Mouse (Mus musculus): ENCODE data around the gene Mmp8. TPM values are rescaled to one million over a fixed set of nuclear protein-coding genes. Genes with fewer than 3 reads are reported as not detected.

Gene Mmp8
- polyA plus RNA-seq, 1 experiment from 2014 or later, result 0.23 TPM

GRCm38 (mm10) chr9:7551943-7552342 is 6.3 kb upstream of the Mmp8 start:
- DNase-seq (ENCODE audit: low spot score), result no peak
- H3K9ac ChIP-seq (ENCODE audit: low read length), result no peak overlapping the region
- no peaks in the 10 kb centered on the region for H3K27me3 ChIP-seq (replicated peaks; ENCODE audit: control insufficient read depth, insufficient read depth, low read length)
- H3K36me3 ChIP-seq (ENCODE audit: control insufficient read depth, insufficient read depth, low read length), result no peaks in the 10 kb centered on the region
- no peak overlapping the region for H3K27ac ChIP-seq (ENCODE audit: low read depth)
- ATAC-seq (replicated peaks; ENCODE audit: low FRiP score, low TSS enrichment, low read depth), result no peak
- H3K9me3 ChIP-seq (ENCODE audit: control insufficient read depth, low read length), result no peaks in the 10 kb centered on the region
- H3K4me1 ChIP-seq (replicated peaks; ENCODE audit: control insufficient read depth, insufficient read depth, low read length), result no peaks in the 10 kb centered on the region
- H3K4me2 ChIP-seq (ENCODE audit: low read length), result no peak overlapping the region
- H3K4me3 ChIP-seq (ENCODE audit: low read depth, low read length), result no peak overlapping the region

- Histone ChIP-seq H3K36me3 (ENCODE audit: control insufficient read depth, insufficient read depth, low read length) (no peaks in the 10 kb centered on the region), H3K9me3 (ENCODE audit: control insufficient read depth, low read length) (no peaks in the 10 kb centered on the region), H3K4me3 (ENCODE audit: low read depth, low read length) (no peak overlapping the region), H3K9ac (ENCODE audit: low read length) (no peak overlapping the region), H3K4me2 (ENCODE audit: low read length) (no peak overlapping the region), H3K27ac (ENCODE audit: low read depth) (no peak overlapping the region), H3K27me3 (replicated peaks; ENCODE audit: control insufficient read depth, insufficient read depth, low read length) (no peaks in the 10 kb centered on the region), H3K4me1 (replicated peaks; ENCODE audit: control insufficient read depth, insufficient read depth, low read length) (0 out of 2 replicates have a peak, but pooled peaks cover under 1% of the 10 kb centered on the region)
- ATAC-seq (replicated peaks; ENCODE audit: low FRiP score, low TSS enrichment, low read depth) (no peak), DNase-seq (ENCODE audit: low spot score) (no peak)
- WGBS, result 83% methylated on average over 3 of the region's 3 CpGs
Measured at GRCm38 (mm10) chr9:7553536-7553935, 4.7 kb upstream of the Mmp8 start.

- Histone ChIP-seq H3K27ac (ENCODE audit: low read depth) (no peak overlapping the region), H3K27me3 (replicated peaks; ENCODE audit: control insufficient read depth, insufficient read depth, low read length) (no peaks in the 10 kb centered on the region), H3K4me2 (ENCODE audit: low read length) (no peak overlapping the region), H3K4me3 (ENCODE audit: low read depth, low read length) (no peak overlapping the region), H3K9ac (ENCODE audit: low read length) (no peak overlapping the region), H3K36me3 (ENCODE audit: control insufficient read depth, insufficient read depth, low read length) (no peaks in the 10 kb centered on the region), H3K4me1 (replicated peaks; ENCODE audit: control insufficient read depth, insufficient read depth, low read length) (0 out of 2 replicates have a peak, but pooled peaks cover 3% of the 10 kb centered on the region), H3K9me3 (ENCODE audit: control insufficient read depth, low read length) (no peaks in the 10 kb centered on the region)
- WGBS, result 45% methylated on average over 3 of the region's 3 CpGs
- no peak for ATAC-seq (replicated peaks; ENCODE audit: low FRiP score, low TSS enrichment, low read depth)
- DNase-seq (ENCODE audit: low spot score), result no peak
Measured at GRCm38 (mm10) chr9:7554382-7554781, 3.9 kb upstream of the Mmp8 start.

GRCm38 (mm10) chr9:7560026-7560425 is 1.8 kb downstream of the Mmp8 start:
- WGBS, result 70% methylated on average over 4 of the region's 4 CpGs
- no peak overlapping the region for H3K27ac ChIP-seq (ENCODE audit: low read depth)
- DNase-seq (ENCODE audit: low spot score), result no peak

GRCm38 (mm10) chr9:7567376-7567775 is 9.1 kb downstream of the Mmp8 start:
- Histone ChIP-seq H3K9ac (ENCODE audit: low read length) (no peak overlapping the region), H3K27ac (ENCODE audit: low read depth) (no peak overlapping the region), H3K9me3 (ENCODE audit: control insufficient read depth, low read length) (no peaks in the 10 kb centered on the region), H3K27me3 (replicated peaks; ENCODE audit: control insufficient read depth, insufficient read depth, low read length) (no peaks in the 10 kb centered on the region), H3K4me3 (ENCODE audit: low read depth, low read length) (no peak overlapping the region), H3K4me1 (replicated peaks; ENCODE audit: control insufficient read depth, insufficient read depth, low read length) (no peaks in the 10 kb centered on the region), H3K4me2 (ENCODE audit: low read length) (no peak overlapping the region), H3K36me3 (ENCODE audit: control insufficient read depth, insufficient read depth, low read length) (no peaks in the 10 kb centered on the region)
- no peak for ATAC-seq (replicated peaks; ENCODE audit: low FRiP score, low TSS enrichment, low read depth)
- 68% methylated on average over 7 of the region's 7 CpGs for WGBS
- no peak for DNase-seq (ENCODE audit: low spot score)

More at GRCm38 (mm10) chr9:7560026-7560425, 1.8 kb downstream of the Mmp8 start:
- Histone ChIP-seq H3K4me3 (ENCODE audit: low read depth, low read length) (no peak overlapping the region), H3K4me2 (ENCODE audit: low read length) (no peak overlapping the region), H3K27me3 (replicated peaks; ENCODE audit: control insufficient read depth, insufficient read depth, low read length) (no peaks in the 10 kb centered on the region), H3K36me3 (ENCODE audit: control insufficient read depth, insufficient read depth, low read length) (no peaks in the 10 kb centered on the region), H3K4me1 (replicated peaks; ENCODE audit: control insufficient read depth, insufficient read depth, low read length) (0 out of 2 replicates have a peak, but pooled peaks cover 3% of the 10 kb centered on the region), H3K9me3 (ENCODE audit: control insufficient read depth, low read length) (no peaks in the 10 kb centered on the region), H3K9ac (ENCODE audit: low read length) (no peak overlapping the region)
- ATAC-seq (replicated peaks; ENCODE audit: low FRiP score, low TSS enrichment, low read depth), result no peak

- Histone ChIP-seq H3K27ac (ENCODE audit: low read depth) (no peak overlapping the region), H3K36me3 (ENCODE audit: control insufficient read depth, insufficient read depth, low read length) (no peaks in the 10 kb centered on the region), H3K4me1 (replicated peaks; ENCODE audit: control insufficient read depth, insufficient read depth, low read length) (no peaks in the 10 kb centered on the region; the same call in 1 of the 2 replicates), H3K4me2 (ENCODE audit: low read length) (no peak overlapping the region), H3K9me3 (ENCODE audit: control insufficient read depth, low read length) (no peaks in the 10 kb centered on the region), H3K9ac (ENCODE audit: low read length) (no peak overlapping the region), H3K27me3 (replicated peaks; ENCODE audit: control insufficient read depth, insufficient read depth, low read length) (no peaks in the 10 kb centered on the region), H3K4me3 (ENCODE audit: low read depth, low read length) (no peak overlapping the region)
- WGBS, result 50% methylated on average over 2 of the region's 2 CpGs
- DNase-seq (ENCODE audit: low spot score), result no peak
- ATAC-seq (replicated peaks; ENCODE audit: low FRiP score, low TSS enrichment, low read depth), result no peak
Measured at GRCm38 (mm10) chr9:7567923-7568322, 9.7 kb downstream of the Mmp8 start.

- H3K36me3 ChIP-seq (ENCODE audit: control insufficient read depth, insufficient read depth, low read length), result no peaks in the 10 kb centered on the region
- no peak overlapping the region for H3K27ac ChIP-seq (ENCODE audit: low read depth)
- no peaks in the 10 kb centered on the region; the same call in 1 of the 2 replicates for H3K4me1 ChIP-seq (replicated peaks; ENCODE audit: control insufficient read depth, insufficient read depth, low read length)
- H3K27me3 ChIP-seq (replicated peaks; ENCODE audit: control insufficient read depth, insufficient read depth, low read length), result no peaks in the 10 kb centered on the region
- H3K4me3 ChIP-seq (ENCODE audit: low read depth, low read length), result no peak overlapping the region
- no peak overlapping the region for H3K4me2 ChIP-seq (ENCODE audit: low read length)
- H3K9me3 ChIP-seq (ENCODE audit: control insufficient read depth, low read length), result no peaks in the 10 kb centered on the region
- DNase-seq (ENCODE audit: low spot score), result no peak
- WGBS, result 76% methylated on average over 1 of the region's 1 CpGs
- ATAC-seq (replicated peaks; ENCODE audit: low FRiP score, low TSS enrichment, low read depth), result no peak
- no peak overlapping the region for H3K9ac ChIP-seq (ENCODE audit: low read length)
Measured at GRCm38 (mm10) chr9:7570485-7570884, 12.2 kb downstream of the Mmp8 start.

GRCm38 (mm10) chr9:7571162-7571561 is 12.9 kb downstream of the Mmp8 start, which contains the start of gene Mmp27:
Gene Mmp27 (plus strand): TSS chr9:7571396.
- Histone ChIP-seq H3K9ac (ENCODE audit: low read length) (no peak within 1 kb of the TSS), H3K4me2 (ENCODE audit: low read length) (no peak within 1 kb of the TSS), H3K27ac (ENCODE audit: low read depth) (no peak within 1 kb of the TSS), H3K36me3 (ENCODE audit: control insufficient read depth, insufficient read depth, low read length) (no peaks in the 10 kb centered on the region), H3K27me3 (replicated peaks; ENCODE audit: control insufficient read depth, insufficient read depth, low read length) (no peaks in the 10 kb centered on the region), H3K4me3 (ENCODE audit: low read depth, low read length) (no peak within 1 kb of the TSS), H3K9me3 (ENCODE audit: control insufficient read depth, low read length) (no peaks in the 10 kb centered on the region), H3K4me1 (replicated peaks; ENCODE audit: control insufficient read depth, insufficient read depth, low read length) (no peaks in the 10 kb centered on the region; the same call in 1 of the 2 replicates)
- DNase-seq (ENCODE audit: low spot score), result no peak
- WGBS, result 59% methylated on average over 4 of the region's 4 CpGs
- ATAC-seq (replicated peaks; ENCODE audit: low FRiP score, low TSS enrichment, low read depth), result no peak

GRCm38 (mm10) chr9:7572188-7572587 is 13.9 kb downstream of the Mmp8 start:
- ATAC-seq (replicated peaks; ENCODE audit: low FRiP score, low TSS enrichment, low read depth), result no peak
- Histone ChIP-seq H3K36me3 (ENCODE audit: control insufficient read depth, insufficient read depth, low read length) (no peaks in the 10 kb centered on the region), H3K9me3 (ENCODE audit: control insufficient read depth, low read length) (no peaks in the 10 kb centered on the region), H3K27me3 (replicated peaks; ENCODE audit: control insufficient read depth, insufficient read depth, low read length) (no peaks in the 10 kb centered on the region), H3K4me3 (ENCODE audit: low read depth, low read length) (no peak overlapping the region), H3K27ac (ENCODE audit: low read depth) (no peak overlapping the region), H3K9ac (ENCODE audit: low read length) (no peak overlapping the region), H3K4me2 (ENCODE audit: low read length) (no peak overlapping the region), H3K4me1 (replicated peaks; ENCODE audit: control insufficient read depth, insufficient read depth, low read length) (no peaks in the 10 kb centered on the region; the same call in 1 of the 2 replicates)
- no peak for DNase-seq (ENCODE audit: low spot score)
- WGBS, result 93% methylated on average over 7 of the region's 7 CpGs

Data from intestine, embryonic 14.5 days (tissue).